Mouse (Mus musculus): Measurements from ENCODE around the gene Trp53i11.

Trp53i11 gene

GRCm38 (mm10) chr2:93232141-93232540 is 44.8 kb downstream of the Trp53i11 start:
- in situ Hi-C loops (cut with MboI, MseI) = no loop called here

DNA sequence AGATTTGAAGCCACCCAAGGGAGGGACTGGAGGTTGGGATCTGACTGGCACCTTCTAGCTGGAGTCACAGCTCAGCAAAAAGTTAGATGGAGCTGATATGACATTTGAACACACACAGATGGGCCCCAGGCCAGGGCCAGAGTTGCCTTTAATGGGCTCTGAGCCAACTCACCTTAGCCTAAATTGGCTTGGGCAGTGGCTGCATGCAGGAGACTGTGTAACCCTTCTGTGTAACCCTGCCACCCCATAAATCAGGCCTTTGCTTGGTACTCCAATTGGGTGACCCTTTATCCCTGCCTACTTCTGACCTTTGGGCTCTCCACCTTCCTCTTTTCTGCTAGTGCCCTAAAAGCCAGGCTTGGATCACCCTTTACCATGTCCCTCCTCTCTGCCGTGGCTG is 49.7 kb downstream of the Trp53i11 start:
- in situ Hi-C loops (cut with MboI, MseI) = no loop called here

GRCm38 (mm10) chr2:93238864-93239263 is 51.5 kb downstream of the Trp53i11 start:
- in situ Hi-C loops (cut with MboI, MseI) = no loop called here

DNA sequence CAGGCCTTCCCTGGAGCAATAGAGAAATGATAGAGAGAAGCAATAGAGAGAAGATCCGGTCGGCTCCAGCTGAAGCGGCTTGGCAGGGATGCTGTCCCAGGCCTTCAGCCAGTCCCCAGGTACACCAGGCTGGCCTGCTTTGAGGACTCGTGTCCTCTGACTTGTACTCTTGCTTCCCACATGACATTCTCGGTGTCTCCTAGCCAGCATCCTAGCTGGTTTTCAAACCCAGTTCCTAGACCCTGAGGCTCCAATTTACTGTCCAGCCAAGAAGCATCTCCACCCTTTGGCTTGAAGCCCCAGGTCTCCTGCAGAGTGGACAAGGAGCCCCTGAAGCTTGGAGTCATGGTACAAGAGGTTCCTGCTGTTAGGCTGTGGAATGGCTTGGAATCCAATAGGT is 54.8 kb downstream of the Trp53i11 start:
- in situ Hi-C loops (cut with MboI, MseI) = no loop called here

DNA sequence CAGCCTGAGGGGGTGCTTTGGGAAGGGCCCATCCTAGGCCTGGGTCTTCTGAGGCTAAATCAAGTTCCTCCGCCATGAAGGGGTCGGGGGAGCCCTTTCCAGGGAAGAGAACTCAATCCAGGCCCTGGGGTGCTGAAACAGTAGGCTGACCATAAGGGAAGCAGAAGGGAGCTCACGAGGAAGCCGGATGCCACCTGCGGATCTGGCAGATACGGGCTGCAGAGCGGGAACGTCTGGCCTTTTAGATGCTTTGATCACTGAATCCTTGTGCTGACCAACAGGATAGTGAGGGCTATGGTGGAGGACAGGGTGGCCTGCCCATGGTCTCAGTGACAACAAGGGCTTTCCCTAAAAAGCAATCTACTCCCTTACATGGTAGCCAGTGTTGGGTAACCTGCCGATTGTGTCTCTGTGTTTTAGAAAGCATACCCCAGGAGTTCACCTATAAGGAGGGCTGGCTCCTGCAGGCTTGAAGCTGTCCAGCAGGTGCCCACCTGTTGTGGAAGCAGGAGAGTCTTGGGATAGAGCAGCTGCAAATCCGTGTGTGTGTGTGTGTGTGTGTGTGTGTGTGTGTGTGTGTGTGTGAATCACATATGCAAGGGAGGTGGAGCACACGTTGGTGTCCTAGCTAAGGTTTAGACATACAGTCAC is 56.2 kb downstream of the Trp53i11 start:
- in situ Hi-C loops (cut with MboI, MseI) = no loop called here

- in situ Hi-C loops (cut with MboI, MseI) = no loop called here
Observed at GRCm38 (mm10) chr2:93244090-93244443, 56.7 kb downstream of the Trp53i11 start.

DNA sequence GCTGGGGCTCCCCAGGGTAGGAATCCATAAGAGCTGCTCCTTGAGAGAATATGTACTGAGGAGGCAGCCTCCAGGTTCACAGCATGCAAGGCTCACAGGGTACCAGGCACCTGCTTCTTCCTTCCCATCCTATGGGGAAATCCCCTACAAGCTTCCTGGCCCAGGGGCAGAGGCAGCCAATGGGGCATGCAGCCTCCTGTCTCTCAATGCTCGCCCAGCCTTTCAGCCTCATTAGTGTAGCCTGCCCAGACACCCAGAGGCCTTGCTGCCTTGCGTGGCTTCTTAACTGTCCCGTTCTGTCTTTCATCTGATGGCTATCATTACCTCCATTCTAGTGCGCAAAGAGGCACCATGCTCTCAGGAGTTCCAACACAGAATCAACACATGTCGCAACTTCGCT is 61.7 kb downstream of the Trp53i11 start:
- in situ Hi-C loops (cut with MboI, MseI) = no loop called here

DNA sequence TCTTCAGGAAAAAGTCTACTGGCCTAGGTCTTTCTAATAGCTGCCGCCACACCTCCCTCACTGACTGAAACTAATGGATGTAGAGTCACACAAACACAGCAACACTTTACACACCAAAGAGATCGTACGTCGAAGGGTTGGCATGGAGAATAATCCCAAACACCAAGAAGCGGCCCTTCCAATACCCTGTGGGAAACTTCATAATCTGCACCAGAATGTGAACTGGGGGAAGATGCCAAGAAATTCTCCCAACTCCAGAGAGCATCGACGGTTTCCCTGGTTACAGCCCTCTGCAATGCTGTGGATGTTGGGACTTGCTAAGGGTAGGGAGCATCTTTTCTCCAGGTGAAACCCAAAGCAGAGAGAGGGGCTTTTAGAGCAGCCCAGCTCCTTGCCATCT is 63.3 kb downstream of the Trp53i11 start:
- in situ Hi-C loops (cut with MboI, MseI) = no loop called here

Measured in T-helper 1 cell (primary cell).